31 mouse cellular contexts compared by ENCODE assay signal in the genomic region with DNA sequence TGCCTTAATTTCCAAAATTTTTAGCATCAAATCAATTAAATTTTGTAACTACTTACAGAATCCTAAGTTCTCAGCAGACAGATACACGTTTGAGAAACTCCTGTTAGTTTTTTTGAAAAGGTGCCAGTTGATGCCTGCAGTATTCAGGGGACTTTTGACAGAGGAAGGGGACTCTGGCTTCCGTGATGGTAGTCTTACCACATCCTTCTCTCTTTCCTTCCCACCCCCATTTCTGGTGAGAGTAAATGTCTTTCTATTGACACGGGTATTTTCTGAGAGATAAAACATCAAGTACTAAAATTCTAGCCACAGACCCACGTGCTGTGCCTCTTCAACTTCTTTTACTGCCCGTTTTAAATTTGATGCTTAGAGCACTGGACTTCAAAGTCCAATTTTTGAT. TPM values are rescaled to one million over a fixed set of nuclear protein-coding genes. Genes with fewer than 3 reads are reported as not detected.
A peak's percentile ranks its signal among the peaks of the same experiment; 100 is the strongest.
DNase-seq lines count a peak whose midpoint lies in the region; ATAC-seq lines count a peak whose summit lies in the region.
"Had no signal": no experiment of that assay in that cellular context is flagged by ENCODE, and none has a peak within 500 bp of the region (broad histone marks: within the 10 kb centered on the region; RNA-seq: fewer than 3 reads in every experiment).

No protein-coding gene starts in this region.

- no peak overlapping the region for H3K4me3 ChIP-seq in heart, embryonic 12.5 days
- H3K4me3 ChIP-seq: embryonic facial prominence, embryonic 13.5 days; forebrain, embryonic 10.5 days; intestine, embryonic 15.5 days; limb, embryonic 10.5 days; limb, embryonic 15.5 days; midbrain, embryonic 13.5 days; neural tube, embryonic 15.5 days had no signal

- intact Hi-C loops in heart, postnatal 14 days (cut with DNase I): no loop called here

- H3K4me2 ChIP-seq in heart, embryonic 12.5 days: no peak overlapping the region
- H3K4me2 ChIP-seq: embryonic facial prominence, embryonic 13.5 days; heart, embryonic 11.5 days; hindbrain, embryonic 14.5 days; intestine, embryonic 15.5 days; limb, embryonic 15.5 days; midbrain, embryonic 13.5 days; neural tube, embryonic 15.5 days had no signal

- H3K9ac ChIP-seq in heart, embryonic 12.5 days: no peak overlapping the region
- H3K9ac ChIP-seq: embryonic facial prominence, embryonic 13.5 days; forebrain, postnatal 0 days; hindbrain, embryonic 14.5 days; intestine, embryonic 15.5 days; limb, embryonic 15.5 days; liver, embryonic 14.5 days; midbrain, embryonic 13.5 days; neural tube, embryonic 15.5 days had no signal

- H3K27ac ChIP-seq in heart, embryonic 12.5 days (ENCODE audit: poor library complexity, severe bottlenecking): no peak overlapping the region
- H3K27ac ChIP-seq: embryonic facial prominence, embryonic 13.5 days; forebrain, embryonic 10.5 days; hindbrain, embryonic 14.5 days; intestine, embryonic 15.5 days; kidney, postnatal 0 days; limb, embryonic 10.5 days; limb, embryonic 15.5 days; liver, embryonic 14.5 days; macrophage; neural tube, embryonic 15.5 days had no signal

- no peaks in the 10 kb centered on the region for H3K9me3 ChIP-seq in heart, embryonic 12.5 days (replicated peaks)
- H3K9me3 ChIP-seq: embryonic facial prominence, embryonic 13.5 days; G1E; intestine, embryonic 15.5 days; limb, embryonic 10.5 days; limb, embryonic 15.5 days; midbrain, embryonic 13.5 days; neural tube, embryonic 15.5 days had no signal

- ATAC-seq in heart, embryonic 12.5 days (ENCODE audit: insufficient number of reproducible peaks, low FRiP score): no peak
- ATAC-seq: forebrain, postnatal 0 days; intestine, embryonic 15.5 days had no signal

- no peaks in the 10 kb centered on the region for H3K4me1 ChIP-seq in heart, embryonic 12.5 days (replicated peaks)
- H3K4me1 ChIP-seq: embryonic facial prominence, embryonic 13.5 days; forebrain, embryonic 10.5 days; intestine, embryonic 15.5 days; limb, embryonic 10.5 days; limb, embryonic 15.5 days; midbrain, embryonic 13.5 days; neural tube, embryonic 15.5 days had no signal

- H3K27me3 ChIP-seq in heart, embryonic 12.5 days (replicated peaks): no peaks in the 10 kb centered on the region
- H3K27me3 ChIP-seq: embryonic facial prominence, embryonic 13.5 days; intestine, embryonic 15.5 days; limb, embryonic 15.5 days; midbrain, embryonic 13.5 days; neural tube, embryonic 15.5 days had no signal

- peak; percentile 29 for DNase-seq in heart, adult 11 months
- DNase-seq in thymus, postnatal 14 days: peak; percentile 29
- DNase-seq in thymus, postnatal 4 days: no peak
- peak; percentile 85 for DNase-seq in induced T-regulatory cell, adult 2 months (ENCODE audit: low read depth)
- peak; percentile 15 for DNase-seq in thymus, postnatal 25 days
- no peak for DNase-seq in heart, postnatal 14 days
- no peak for DNase-seq in ovary, postnatal 14 days (ENCODE audit: low spot score)
- DNase-seq: adrenal gland, postnatal 36 days; cerebellum, adult 18-20 months; cerebellum, postnatal 10 days; forebrain, postnatal 0 days; gastrocnemius, postnatal 14 days; heart, adult 18-20 months; kidney, adult 8-10 months; layer of hippocampus, adult 9-11 months; lung, adult 2 months; lung, postnatal 10 days had no signal

- 78% methylated on average over 5 of the region's 5 CpGs for WGBS in heart, embryonic 12.5 days

- peaks cover 25% of the 10 kb centered on the region for H3K36me3 ChIP-seq in heart, embryonic 12.5 days
- H3K36me3 ChIP-seq: intestine, embryonic 15.5 days had no signal

RNA-seq across cellular contexts. Expression of a gene that starts 39.9 kb away (rescaled TPM):
- polyA plus RNA-seq in heart, embryonic 12.5 days (2016; fragmentation: Nextera tagmentation; extraction: Ambion mirVana): 24.0 and 27.5 TPM in 2 replicates
- 10 to 100 TPM; 28.2 to 29.2 TPM for total RNA-seq in heart, postnatal 14 days (2021)

Comparison
In these comparisons a context has a peak if more than half of its experiments do, and no peak if none do; other contexts are left out.
1. DNase-seq: peak in heart, adult 11 months (single experiment), thymus, postnatal 14 days (single experiment), induced T-regulatory cell, adult 2 months (single experiment) and thymus, postnatal 25 days (single experiment); none in thymus, postnatal 4 days (single experiment), heart, postnatal 14 days (0 of 2) and ovary, postnatal 14 days (single experiment).